Mouse (Mus musculus) left cerebral cortex, postnatal 36 days (tissue): ENCODE measurements at regions not wholly inside any gene's neighbourhood (a gene's known extent, or its start where the extent isn't known, plus 50 kb on each side); places are given as distances from the start of the nearest gene placed in this dataset.

Source experiments
- DNase-seq, 2 experiments: peaks; one replicate each; pipeline ENCODE4 v3.0.0; 2021 to 2022; ENCODE audit warnings: low spot score in 2 of 2, mixed read lengths in 1 of 2
- intact Hi-C: fragments of 180-260 bp; cut with DNase I; formaldehyde crosslinking; loops from one replicate; pipeline ENCODE4 v1.15.1; 2025

DNA sequence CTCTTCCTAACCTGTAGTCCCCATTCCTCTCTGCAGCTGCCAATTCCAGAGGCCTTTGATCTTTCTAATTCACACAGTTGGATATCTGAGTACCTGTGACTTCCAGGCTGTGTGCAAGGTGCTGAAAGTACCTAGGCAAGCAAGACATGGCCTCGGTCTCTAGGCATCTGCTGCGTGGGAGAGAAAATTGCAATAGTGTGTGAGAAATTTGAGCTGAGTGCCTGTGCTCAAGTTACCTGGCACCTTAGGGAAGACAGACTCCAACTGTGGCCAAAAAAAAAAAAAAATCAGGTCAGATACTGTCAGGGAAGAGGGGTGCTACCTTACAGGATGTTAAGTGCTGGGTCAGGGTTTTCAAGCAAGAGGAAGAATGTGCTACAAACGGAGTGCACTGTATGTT lies 514.7 kb upstream of the Mgmt start:
- no peak for DNase-seq

DNA sequence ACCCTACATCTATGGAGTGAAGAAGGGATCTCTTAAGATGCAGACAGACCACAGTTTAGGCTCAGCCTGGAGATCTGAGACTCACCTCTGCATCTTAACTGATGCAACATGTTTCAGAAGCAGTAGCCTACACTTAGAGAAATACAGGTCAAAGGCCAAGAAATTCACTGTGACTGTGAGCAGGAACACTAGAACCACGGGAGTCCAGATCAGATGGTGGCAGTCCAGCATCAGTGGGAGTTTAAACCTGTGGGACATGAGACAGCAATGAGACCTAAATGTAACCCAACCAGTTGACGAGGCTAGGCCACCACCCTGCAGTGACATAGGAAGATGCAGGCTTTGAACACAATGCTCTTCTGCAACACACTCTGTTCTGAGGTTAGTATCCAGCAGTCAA lies 511.1 kb upstream of the Mgmt start:
- no peak for DNase-seq
- intact Hi-C loops = no loop called here

More for the DNA sequence above, 514.7 kb upstream of the Mgmt start:
- intact Hi-C loops = no loop called here

DNA sequence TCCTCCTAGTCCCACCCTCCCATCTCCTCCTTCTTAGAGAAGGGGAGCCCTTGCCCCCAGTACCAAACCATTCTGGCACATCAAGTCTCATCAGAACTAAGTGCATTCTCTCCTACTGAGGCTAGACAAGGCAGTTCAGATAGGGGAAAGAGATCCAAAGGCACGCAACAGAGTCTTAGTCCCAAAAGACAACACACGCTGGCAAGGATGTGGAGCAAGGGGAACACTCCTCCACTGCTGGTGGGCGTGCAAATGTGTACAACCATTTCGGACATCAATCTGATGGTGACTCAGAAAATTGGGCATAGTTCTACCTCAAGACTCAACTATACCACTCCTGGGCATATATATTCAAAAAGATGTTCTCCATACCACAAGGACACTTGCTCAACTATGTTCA lies 506.7 kb upstream of the Mgmt start:
- intact Hi-C loops = no loop called here
- DNase-seq = no peak

DNA sequence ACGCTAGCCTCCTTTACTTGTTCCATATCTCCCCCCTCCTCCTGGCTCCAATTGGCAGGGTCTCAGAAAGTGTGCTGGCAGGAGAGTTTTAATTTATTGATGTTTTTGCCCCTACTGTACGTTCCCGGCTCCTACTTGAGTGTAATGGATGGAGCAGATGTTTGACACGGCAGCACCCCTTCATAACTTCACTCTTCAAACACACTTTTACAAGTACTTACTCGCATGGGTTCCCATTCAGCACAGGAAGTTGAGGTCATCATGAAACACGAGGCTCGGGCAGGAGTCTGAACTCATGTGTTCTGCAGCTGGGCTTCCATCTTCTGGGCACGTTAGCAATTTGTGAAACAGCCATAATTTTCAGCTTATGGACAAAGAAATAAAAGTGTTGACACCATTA lies 504.3 kb upstream of the Mgmt start:
- DNase-seq = no peak
- intact Hi-C loops = no loop called here

DNA sequence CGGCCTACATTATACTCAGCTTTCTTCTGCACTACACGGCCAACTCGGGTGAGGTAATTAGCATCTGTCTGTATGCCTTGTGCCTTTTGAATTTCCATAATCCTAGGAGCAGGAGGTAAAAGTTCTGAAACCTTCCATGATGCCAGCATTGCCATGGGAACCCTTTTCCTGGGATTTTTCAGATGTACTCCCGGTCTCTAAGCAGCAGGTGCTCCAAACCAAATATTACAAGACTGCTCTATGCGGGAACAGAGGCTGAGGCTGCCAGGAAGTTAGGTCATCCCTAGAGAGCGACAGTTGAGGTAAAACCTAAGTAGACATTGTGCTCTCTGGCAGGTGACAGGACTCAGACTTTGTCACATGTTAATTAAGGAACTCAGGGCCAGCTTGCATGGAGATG lies 501.0 kb upstream of the Mgmt start:
- DNase-seq = no peak
- intact Hi-C loops = no loop called here

- DNase-seq = no peak
- intact Hi-C loops = no loop called here
Measured at GRCm38 (mm10) chr7:136395838-136396237, 498.6 kb upstream of the Mgmt start.

DNA sequence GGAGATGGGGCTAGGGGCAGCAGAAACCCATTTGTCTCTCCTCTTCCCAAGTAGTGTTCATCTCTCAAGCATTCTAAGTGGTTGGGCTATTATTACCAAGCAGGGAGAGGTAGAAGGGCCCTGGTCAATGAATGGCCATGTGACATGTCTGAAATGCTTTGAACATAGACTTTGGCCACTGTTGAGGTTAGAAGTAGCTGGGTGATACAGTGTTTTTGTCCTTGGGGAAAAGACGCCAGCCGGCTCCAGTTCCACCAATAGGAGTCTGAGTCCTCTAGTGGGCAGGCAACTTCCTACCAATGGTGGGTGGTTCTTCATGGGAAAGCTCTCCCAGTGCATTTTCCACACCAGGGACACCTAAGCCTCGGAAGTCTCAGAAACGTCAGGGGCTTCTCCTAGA lies 497.3 kb upstream of the Mgmt start:
- no peak for DNase-seq
- intact Hi-C loops = no loop called here

GRCm38 (mm10) chr7:136402688-136403597 lies 491.5 kb upstream of the Mgmt start:
- intact Hi-C loops = no loop called here
- DNase-seq = no peak

DNA sequence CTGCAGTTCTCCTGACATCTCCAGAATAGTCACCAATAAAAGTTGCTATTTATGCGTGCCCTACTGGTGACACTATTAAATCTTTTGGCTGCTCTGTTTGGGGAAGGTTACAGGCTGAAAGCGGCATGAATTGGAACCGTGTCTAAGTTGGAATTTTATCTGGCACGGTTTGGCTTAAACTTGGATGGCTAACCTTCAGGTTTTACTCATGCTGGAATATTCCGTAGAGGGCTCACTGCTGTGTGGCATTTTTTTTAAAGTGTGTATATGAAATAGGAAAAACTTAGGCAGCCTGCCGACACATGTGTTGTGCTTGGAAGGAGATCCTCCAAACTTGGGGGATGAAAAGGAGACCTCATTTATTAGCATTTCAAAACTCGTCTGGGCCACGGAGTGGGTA lies 489.0 kb upstream of the Mgmt start:
- intact Hi-C loops = no loop called here
- DNase-seq = no peak

GRCm38 (mm10) chr7:136406258-136407100 lies 487.9 kb upstream of the Mgmt start:
- DNase-seq = no peak
- intact Hi-C loops = no loop called here

DNA sequence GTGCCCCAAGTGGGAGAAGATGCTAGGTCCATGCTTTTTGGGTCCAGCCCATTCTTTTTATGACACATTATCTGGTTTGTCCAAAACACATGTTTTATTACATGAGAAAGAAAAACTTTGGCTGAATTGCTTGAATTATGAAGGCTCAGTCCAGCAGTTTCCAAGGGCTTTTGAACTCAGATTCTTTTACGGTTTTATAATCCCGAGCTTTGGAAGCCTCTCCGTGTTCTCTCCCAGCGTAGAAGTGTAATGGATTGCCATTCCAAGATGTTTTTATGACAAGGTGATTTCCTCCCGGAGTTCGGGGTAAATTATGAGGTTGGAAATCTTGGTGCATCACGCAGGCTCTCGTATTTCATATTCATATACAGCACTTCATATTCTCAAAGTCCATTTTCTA lies 479.6 kb upstream of the Mgmt start:
- no peak for DNase-seq
- intact Hi-C loops = no loop called here

DNA sequence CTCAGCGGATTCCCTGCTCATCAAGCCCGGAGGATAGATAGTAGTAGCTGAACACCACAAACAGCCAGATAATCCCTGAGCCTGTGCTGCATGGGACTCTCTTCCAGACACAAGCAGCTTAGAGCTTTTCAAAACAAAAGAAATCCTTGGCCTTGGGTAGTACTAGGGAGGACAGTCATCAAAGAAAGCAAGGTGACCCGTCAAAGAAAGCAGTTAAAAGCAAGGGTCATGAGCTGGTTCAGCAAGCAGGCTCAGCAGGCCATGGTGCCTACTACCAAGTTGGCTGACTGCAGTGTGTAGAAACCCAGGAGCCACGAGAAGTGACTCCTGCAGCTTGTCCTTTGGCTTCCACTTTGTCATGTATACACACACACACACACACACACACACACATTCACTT lies 477.1 kb upstream of the Mgmt start:
- intact Hi-C loops = no loop called here
- DNase-seq = no peak

GRCm38 (mm10) chr7:136423846-136424531 lies 470.4 kb upstream of the Mgmt start:
- no peak for DNase-seq
- intact Hi-C loops = no loop called here

DNA sequence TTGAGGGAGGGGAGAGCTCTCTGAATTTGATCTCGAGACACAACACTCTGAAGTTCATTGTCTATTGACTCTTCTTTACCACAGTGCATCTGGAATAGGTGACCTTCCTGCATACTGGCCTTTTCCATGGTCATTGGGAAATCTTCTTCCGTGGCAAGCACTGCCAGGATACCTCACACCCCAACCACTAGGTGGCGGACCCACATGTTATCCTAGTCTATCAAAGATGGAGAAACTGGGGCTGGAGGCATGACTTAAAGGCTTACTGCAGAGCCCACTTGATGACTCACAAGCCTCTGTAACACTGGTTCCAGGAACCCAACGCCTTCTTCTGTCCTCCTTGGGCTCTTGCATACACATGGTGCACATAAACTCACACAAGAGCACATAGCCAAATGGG lies 467.2 kb upstream of the Mgmt start:
- intact Hi-C loops = no loop called here
- no peak for DNase-seq

DNA sequence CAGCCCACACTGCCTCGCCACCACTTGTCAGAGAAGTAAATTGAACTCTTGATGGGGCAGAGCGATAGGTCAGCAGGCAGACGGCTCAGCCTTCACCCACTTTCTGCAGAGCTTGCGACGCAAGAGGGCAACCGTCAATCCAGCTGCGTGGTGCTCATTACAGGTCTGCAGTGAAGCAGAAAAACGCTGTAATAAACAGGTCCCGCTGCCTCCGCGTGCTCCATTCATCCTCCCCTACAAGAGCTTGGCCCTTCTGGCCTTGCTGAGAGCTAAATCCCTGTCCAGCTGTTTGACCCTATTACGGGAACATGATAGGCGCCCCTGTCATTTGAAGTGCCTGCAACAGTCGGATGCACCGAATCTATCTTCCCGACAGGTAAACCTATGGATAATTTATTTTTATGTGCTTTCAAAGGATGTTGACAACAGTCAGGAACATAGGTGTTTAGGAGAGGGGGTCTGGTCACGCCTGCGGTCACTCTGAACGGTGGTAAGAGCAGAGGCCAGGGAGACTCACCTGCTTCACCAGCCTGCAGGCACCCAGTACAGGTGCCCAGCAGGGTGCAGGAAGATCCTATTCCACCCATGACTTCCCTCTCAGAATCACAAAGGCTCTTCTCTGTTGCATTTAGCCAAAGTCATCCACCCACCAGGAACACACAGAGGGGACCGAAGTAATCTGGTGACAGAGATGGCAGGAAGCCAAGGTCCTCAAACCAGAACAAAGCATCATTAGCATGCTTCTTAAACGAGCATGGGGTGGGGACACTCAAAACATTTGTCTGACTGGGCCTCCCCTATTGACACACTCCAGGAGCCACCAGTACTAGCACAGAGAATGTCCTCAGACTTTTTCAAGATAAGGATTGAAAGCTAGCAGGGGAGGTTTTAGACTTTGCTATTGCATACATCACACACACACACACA lies 464.1 kb upstream of the Mgmt start:
- intact Hi-C loops = no loop called here
- DNase-seq = no peak

DNA sequence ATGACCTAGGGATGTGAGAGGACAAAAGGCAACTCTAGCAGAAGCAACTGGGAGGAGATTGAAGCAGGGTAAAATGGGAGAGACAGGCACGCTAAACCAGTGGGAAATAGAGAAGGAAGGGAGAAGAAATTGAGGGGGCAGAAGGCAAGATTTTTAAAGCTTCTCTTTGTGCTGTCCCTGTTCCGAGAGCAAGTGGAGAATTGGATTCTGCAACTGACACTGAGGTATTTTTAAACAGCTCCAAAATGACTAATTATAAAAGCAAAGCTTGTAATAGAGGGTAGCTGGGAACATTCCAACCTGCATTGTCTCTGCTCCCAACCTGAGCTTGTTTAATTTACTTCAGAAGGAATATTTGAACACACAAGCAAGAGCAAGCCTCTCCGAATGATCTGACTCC lies 460.7 kb upstream of the Mgmt start:
- no peak for DNase-seq
- intact Hi-C loops = no loop called here

DNA sequence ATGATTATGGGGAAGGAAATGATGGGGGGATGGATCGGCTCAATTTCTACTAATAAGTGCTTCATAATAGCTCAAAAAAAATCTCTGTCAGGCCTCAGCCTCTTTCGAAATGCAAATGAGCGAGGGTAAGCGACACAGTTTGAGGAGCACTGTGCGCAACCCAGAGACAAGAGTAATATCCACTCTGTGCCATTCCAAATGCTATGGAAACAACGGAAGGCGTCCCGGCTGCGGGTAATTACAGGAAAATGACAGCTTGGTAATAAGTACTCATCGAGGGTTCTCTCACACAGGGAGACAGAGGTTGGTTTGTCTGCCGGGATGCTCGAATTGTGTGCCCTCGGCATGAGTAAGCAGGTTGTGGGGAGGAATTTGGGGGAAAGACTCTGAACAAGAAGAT lies 459.9 kb upstream of the Mgmt start:
- DNase-seq = no peak
- intact Hi-C loops = no loop called here

GRCm38 (mm10) chr7:136443436-136443835 lies 451.0 kb upstream of the Mgmt start:
- no peak for DNase-seq
- intact Hi-C loops = no loop called here

- DNase-seq = no peak
- intact Hi-C loops = no loop called here
Measured at GRCm38 (mm10) chr7:136445091-136445490, 449.3 kb upstream of the Mgmt start.
